Mouse (Mus musculus) spleen, adult 18-20 months (tissue): ENCODE measurements around the gene Ppp1r14b.
"Not testable (repeated sequence)": the region's sequence is repeated elsewhere in the genome, so short reads cannot be mapped to it uniquely, and the experiment has no call there.

Experiments
- DNase-seq, 2 experiments: peaks; one replicate each; pipeline ENCODE4 v3.0.0; 2022; ENCODE audit warnings: mixed read lengths in 2 of 2

Gene Ppp1r14b

DNA sequence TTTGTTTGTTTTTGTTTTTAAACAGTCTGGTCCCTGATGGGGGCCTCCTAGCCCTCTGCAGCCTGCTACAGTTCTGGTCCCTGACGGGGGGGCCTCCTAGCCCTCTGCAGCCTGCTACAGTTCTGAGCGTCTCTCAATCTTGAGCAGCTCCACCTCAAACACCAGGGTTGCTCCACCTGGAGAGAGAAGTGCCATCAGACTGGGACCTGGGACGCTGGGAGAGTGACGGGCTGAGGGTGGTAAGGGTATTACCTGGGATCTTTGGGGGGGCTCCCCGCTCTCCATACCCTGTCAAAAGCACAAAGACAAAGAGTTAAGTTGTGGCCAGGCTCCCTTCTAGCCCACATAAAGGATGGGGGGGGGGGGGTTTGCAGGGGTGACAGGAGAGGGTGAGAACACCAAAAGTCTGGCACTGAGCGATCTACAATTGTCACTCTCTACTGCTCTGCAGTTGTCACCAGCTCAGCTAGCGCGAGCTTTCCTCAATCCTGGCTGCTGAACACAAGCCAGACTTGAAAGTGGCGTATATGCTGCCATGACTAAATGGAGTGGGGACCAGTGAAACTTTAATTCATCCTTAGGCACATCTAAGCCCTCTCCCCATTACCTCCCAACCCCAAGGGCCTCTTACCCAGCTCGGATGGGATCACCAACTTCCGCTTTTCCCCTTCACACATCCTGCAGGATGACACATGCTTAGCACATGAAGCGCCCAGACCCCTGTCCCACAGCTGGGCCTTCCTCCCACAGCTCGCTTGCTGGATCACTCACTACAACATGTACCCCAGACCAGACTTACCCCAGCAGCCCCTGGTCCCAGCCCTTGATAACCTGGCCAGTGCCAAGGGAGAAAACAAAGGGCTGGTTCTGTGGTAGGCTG lies 3.2 kb downstream of the Ppp1r14b start:
- no peak for DNase-seq

- no peak for DNase-seq
Observed at GRCm38 (mm10) chr19:6978639-6978974, 3.8 kb downstream of the Ppp1r14b start.

DNA sequence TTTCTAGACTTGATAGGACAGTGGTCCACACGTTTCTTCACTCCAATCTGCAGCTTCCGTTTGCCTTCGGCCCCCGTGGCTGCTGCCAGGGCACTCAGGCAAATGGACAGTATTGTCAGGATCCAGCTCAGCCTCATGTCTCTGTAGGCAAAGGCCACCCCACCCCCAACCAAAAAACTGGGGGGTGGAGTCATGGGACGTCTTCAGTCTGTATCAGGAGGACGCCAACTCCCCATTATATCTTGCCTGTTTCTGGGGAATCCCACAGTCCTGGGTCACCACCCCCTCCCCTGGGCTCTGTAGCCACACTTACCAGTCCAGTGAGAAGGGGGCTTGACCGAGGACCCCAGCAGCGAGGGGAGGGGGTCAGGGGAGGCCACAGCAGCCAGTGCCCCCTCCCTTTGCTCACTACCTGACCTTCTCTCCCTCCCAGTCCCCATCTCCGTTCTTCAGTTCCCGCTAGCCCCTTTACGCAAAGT lies 4.3 kb downstream of the Ppp1r14b start:
- DNase-seq: no peak

DNA sequence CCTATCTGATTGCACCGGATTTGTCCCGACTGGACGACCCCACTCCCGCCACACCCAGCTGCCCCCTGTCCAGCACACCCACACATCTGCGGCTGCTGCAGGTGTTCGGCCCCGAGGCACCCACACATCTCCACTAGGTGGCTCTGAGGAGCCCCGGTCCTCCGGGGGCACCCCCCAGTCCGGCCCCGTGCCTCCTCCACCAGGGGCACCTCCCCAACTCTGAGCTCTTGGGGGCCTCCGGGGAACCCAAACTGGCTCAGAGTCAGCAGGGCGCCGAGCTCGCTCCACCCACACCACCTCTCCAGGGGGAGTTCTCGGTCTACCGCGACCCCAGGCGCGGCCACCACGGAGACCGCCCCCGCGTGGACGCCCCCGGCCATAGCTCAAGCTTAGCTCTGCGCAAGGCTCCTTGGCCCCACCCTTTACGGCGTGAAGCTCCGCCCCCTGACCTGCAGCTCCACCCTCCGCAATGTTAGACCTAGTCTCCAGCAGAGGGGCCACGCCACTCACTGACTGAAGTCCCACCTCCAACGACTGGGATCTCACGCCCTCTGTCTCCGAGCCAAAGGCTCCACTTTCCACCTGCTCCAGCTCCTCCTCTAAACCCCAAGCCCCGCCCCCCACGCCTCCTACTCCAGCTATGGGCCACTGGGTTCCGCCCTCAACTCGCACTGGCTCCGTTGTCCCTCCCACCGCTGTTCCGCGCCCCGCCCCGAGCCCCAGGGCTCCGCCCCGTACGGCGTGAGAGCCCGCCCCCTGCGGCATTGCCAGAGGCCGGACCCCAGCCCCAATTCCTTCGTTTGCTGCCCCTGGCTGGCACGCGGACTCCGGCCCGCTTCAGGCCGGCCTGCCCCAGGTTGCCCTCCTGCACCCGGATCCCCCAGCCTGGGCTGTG lies 5.0 kb downstream of the Ppp1r14b start:
- DNase-seq: peak; percentile 99

- peak; percentile 97 to 98 for DNase-seq
Observed at GRCm38 (mm10) chr19:6980381-6981093, 5.8 kb downstream of the Ppp1r14b start, which contains the start of gene Fkbp2. Gene Fkbp2, minus strand, starts transcription at chr19:6980501.

- no peak for DNase-seq
Observed at GRCm38 (mm10) chr19:6981465-6981864, 6.7 kb downstream of the Ppp1r14b start.

DNA sequence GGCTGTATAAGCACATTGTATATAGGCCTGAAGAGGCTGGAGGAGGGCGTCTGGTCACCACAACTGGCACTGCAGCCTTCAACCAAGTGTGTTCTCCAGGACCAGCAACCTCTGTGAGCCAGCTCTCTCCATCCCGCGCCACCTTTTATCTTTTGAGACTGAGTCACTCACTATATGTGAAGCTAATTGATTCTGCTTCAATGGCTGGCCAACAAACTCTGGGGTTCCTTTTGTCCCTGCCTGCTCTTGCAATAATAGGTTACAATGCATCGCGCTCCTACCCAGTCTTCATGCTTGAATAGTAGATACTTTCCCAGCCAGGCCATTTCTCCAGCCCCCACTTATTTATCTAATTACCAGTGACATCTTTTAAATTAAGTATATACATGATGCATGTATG lies 8.9 kb downstream of the Ppp1r14b start:
- no peak for DNase-seq

DNA sequence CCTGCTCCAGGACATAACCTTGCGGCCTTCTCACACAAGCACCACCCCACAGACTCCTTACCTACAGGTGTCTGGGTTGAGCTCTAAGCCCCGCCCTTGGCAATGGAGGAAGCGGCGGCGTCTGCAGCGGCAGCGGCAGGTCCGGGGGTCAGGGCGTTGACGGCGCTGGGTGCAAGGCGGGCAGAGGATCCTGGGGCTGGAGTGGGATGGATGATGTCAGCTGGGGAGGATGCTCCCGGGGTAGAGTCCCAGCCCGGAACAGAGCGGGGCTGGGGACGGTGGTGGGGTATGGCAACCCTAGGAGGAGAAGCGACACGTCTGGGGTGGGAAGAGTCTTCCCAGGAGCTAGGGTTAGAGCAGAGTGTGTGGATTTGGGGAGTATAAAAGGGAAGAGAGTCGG lies 10.5 kb downstream of the Ppp1r14b start:
- DNase-seq: no peak

GRCm38 (mm10) chr19:6985951-6986708 lies 11.4 kb downstream of the Ppp1r14b start:
- no peak for DNase-seq

GRCm38 (mm10) chr19:6987061-6987903 lies 12.5 kb downstream of the Ppp1r14b start, which contains the start of gene Vegfb:
Gene Vegfb, minus strand, starts transcription at chr19:6987651.
- DNase-seq: peak; percentile 52 to 71

DNA sequence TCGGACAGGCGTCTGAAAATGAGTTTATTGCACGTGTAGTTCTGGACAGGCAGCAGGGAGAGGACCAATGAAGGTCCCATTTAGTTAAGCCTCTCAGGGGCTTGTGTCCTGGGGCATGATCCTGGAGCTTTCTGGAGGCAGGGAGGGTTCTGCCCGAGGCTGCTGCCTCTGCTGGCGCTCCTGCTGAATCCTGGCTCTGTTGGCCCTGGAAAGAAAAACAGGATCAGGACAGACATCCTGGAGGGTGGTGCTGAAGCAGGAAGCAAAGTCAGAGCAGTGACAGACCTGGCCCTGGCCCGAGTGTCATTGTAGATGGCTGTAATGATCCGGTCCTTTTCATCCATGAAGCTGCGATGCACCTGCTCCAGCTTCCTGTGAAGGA lies 13.1 kb downstream of the Ppp1r14b start:
- no peak for DNase-seq

DNA sequence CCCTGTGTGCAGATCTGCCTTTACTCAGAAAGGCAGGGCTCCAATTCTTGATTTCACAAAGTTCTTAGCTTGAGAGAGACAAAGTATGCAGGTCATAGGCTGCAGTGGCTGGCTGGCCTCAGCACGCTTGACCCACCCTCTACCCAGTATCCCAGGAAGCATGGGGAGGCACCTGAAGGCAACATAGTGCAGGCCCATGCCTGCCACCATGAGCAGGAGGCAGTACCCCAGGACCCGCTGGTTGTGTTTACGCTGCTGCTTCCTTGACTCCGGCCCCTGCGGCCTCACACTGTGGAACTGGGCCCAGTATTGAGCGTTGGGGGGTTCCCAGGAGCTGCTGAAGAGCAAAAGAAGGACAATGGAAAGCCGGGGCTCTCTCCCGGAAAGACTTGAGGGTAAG lies 14.5 kb downstream of the Ppp1r14b start:
- DNase-seq: no peak

DNA sequence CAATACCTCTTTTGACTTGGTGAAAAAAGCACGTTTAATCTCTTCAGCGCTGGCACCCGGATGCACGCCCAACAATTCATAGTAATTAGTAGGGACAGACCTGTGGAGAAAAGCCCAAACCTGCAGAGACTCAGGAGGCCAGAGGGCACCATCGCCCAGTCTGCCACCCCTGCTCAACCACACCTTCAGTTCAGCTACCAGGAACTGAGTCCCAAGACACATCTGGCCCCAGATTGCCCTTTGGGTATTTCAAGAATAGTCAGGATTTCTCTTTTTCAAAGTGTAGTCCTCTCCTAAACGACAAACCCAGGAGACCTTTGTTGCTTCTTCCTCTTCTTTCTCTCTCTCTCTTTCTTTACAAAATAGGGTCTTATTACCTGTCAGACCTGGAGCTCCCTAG lies 15.9 kb downstream of the Ppp1r14b start:
- DNase-seq: no peak

- DNase-seq: not testable (repeated sequence)
Observed at GRCm38 (mm10) chr19:6991166-6991565, 16.4 kb downstream of the Ppp1r14b start.

DNA sequence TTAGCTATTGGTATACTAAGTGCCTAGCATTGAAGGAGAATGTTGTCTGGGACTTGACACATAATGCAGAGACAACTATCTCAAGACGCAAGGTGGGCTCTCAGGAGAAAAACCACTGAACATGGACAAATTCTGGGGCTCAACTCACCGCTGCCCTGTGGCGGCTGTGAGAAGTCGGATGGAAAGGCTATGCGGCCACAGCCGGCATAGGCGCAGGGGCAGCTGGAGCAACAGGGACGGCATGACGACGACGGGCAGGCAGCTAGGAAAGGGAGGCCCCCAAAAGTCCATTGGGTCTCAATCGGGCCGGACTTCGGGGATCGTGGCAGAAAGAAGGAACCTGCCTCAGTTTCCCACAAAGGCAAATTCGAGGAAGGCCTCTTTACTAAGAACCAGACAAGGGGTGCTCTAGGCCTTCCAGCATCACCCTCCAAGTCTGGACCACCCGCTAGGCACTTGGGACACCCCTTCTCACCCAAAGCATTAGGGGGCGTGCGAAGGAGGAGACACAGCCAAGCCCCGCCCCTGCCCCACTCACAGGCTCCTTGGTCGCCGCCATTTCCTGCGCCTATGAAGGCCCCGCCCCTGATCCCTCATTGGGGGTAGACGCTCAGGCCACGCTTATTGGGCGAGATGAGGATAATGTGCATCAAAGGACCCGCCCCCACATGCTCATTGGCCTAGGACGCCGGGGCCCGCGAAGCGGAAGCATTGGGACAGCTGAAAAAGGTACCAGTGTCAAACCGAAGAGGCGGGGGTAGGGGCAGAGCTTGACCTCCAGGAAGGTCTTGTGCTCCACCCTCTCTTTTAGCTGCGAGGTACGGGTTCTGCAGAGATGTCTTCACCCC lies 17.5 kb downstream of the Ppp1r14b start, which contains the start of gene Dnajc4:
Gene Dnajc4, minus strand, starts transcription at position 562 of the 848 bp plus-strand sequence.
- DNase-seq: peak; percentile 94 to 95

GRCm38 (mm10) chr19:6993011-6993770 lies 18.4 kb downstream of the Ppp1r14b start:
- DNase-seq: no peak

- DNase-seq: no peak
Observed at GRCm38 (mm10) chr19:6994002-6994401, 19.2 kb downstream of the Ppp1r14b start.

DNA sequence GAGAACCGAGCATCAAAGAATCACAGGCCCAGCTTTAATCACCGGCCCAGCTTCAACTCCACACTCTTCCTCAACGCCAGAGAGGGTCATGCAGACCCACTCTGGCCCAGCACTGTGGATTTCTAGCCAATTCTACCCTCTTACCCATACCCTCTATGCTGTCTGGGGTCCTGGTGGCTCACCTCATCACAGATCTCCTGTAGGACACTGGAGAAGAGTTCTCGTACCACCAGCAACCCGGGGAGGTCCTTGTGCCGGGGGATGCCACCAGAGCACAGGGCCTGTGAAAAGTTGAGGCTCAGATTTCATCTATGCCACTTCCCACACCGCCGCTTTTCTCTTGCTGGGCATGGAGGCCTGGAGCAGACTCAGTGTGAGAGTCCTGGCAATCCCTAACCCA lies 19.7 kb downstream of the Ppp1r14b start:
- DNase-seq: no peak
